In the genomic region with DNA sequence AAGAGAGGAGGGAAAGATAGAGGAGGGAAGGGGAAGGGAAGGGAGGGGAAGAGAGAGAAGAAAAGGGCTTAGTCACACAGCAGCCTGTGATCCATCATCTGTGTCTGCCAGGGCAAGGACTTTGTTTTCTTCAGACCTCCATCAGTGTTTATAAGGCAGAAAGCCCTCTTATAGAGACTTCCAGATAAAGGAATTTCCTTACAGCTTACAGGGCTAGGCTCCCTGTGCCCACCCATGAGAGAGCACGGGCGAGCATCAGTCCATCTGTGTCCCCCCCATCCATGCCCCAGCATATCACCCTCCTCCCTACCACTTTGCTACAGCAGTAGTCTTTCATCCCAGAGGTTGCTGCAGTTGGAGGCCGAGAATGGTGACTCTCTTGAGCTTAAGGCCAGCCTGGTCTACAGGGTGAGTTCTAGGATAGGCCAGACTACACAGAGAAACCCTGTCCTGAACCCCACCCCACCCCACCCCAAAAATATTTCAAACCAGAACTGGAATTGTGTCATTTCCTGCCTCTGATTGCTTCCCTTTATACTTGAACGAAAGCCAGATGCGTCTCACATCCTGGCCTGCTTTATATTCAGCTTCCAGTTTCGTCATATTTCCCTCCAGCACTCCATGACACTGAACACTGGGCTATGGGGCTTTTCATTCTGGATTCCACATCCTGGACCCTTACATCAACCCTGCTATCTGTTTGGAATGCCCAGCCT, we compare ENCODE assay signal across 9 mouse cellular contexts. TPM values are rescaled to one million over a fixed set of nuclear protein-coding genes. Genes with fewer than 3 reads are reported as not detected.
DNase-seq lines count a peak whose midpoint lies in the region; ATAC-seq and TF ChIP-seq lines count a peak whose summit lies in the region.
"Had no signal": no experiment of that assay in that cellular context is flagged by ENCODE, and none has a peak within 500 bp of the region (broad histone marks: within the 10 kb centered on the region; RNA-seq: fewer than 3 reads in every experiment).

No protein-coding gene starts in this region.

- WGBS in lung, adult 2 months = 32% methylated on average over 6 of the region's 6 CpGs
- WGBS in heart, embryonic 10.5 days = 34% methylated on average over 6 of the region's 6 CpGs
- WGBS in liver, embryonic 13.5 days (ENCODE audit: insufficient replicate concordance) = 39% methylated on average over 6 of the region's 6 CpGs
- WGBS in stomach, postnatal 0 days = 25% methylated on average over 6 of the region's 6 CpGs

- no peak for TF ChIP-seq CTCF in lung, adult 2 months (IDR thresholded peaks at IDR 0.05; ENCODE audit: insufficient read depth, low read length)
- no peak for TF ChIP-seq CTCF in stomach, postnatal 0 days (IDR thresholded peaks at IDR 0.05; ENCODE audit: low read depth)

- TF ChIP-seq POLR2A in lung, adult 2 months (IDR thresholded peaks at IDR 0.05; ENCODE audit: borderline replicate concordance, extremely low read depth, low read depth, low read length) = no peak

- no peaks in the 10 kb centered on the region for H3K27me3 ChIP-seq in heart, embryonic 10.5 days (ENCODE audit: insufficient read depth, poor library complexity, severe bottlenecking)
- no peaks in the 10 kb centered on the region for H3K27me3 ChIP-seq in liver, embryonic 13.5 days
- no peaks in the 10 kb centered on the region for H3K27me3 ChIP-seq in stomach, postnatal 0 days (ENCODE audit: control insufficient read depth, insufficient read depth, low read length)

- H3K4me1 ChIP-seq in lung, adult 2 months (ENCODE audit: control insufficient read depth, insufficient read depth, low read length) = peaks cover 13% of the 10 kb centered on the region
- peaks cover 11% of the 10 kb centered on the region for H3K4me1 ChIP-seq in heart, embryonic 10.5 days
- no peaks in the 10 kb centered on the region for H3K4me1 ChIP-seq in liver, embryonic 13.5 days (replicated peaks)
- H3K4me1 ChIP-seq in stomach, postnatal 0 days (replicated peaks; ENCODE audit: control insufficient read depth, insufficient read depth) = no peaks in the 10 kb centered on the region

- H3K4me2 ChIP-seq in liver, embryonic 13.5 days = no peak overlapping the region
- H3K4me2 ChIP-seq in stomach, postnatal 0 days (replicated peaks; ENCODE audit: low read depth) = no peak overlapping the region

- H3K36me3 ChIP-seq in heart, embryonic 10.5 days = no peaks in the 10 kb centered on the region
- H3K36me3 ChIP-seq in liver, embryonic 13.5 days = no peaks in the 10 kb centered on the region
- H3K36me3 ChIP-seq in stomach, postnatal 0 days (ENCODE audit: control insufficient read depth, insufficient read depth, low read length) = no peaks in the 10 kb centered on the region

- no peaks in the 10 kb centered on the region for H3K9me3 ChIP-seq in heart, embryonic 10.5 days
- H3K9me3 ChIP-seq in liver, embryonic 13.5 days (replicated peaks) = no peaks in the 10 kb centered on the region
- no peaks in the 10 kb centered on the region for H3K9me3 ChIP-seq in stomach, postnatal 0 days (ENCODE audit: control insufficient read depth, low read length)

- peak overlapping the region; percentile 32 for H3K4me3 ChIP-seq in lung, adult 2 months (replicated peaks; ENCODE audit: extremely low read depth, low read depth, low read length)
- no peak overlapping the region for H3K4me3 ChIP-seq in heart, embryonic 10.5 days
- H3K4me3 ChIP-seq in liver, embryonic 13.5 days (replicated peaks) = no peak overlapping the region
- H3K4me3 ChIP-seq in stomach, postnatal 0 days (ENCODE audit: low read depth, low read length) = no peak overlapping the region

- TF ChIP-seq EP300 in stomach, postnatal 0 days (optimal IDR thresholded peaks at IDR 0.05) = no peak

- H3K27ac ChIP-seq in heart, embryonic 10.5 days = peak overlapping the region; percentile 75
- no peak overlapping the region for H3K27ac ChIP-seq in liver, embryonic 13.5 days
- peak overlapping the region; percentile 81 for H3K27ac ChIP-seq in stomach, postnatal 0 days (replicated peaks)

- DNase-seq in lung, adult 2 months = no peak
- DNase-seq in lung, postnatal 14 days = no peak
- no peak for DNase-seq in heart, embryonic 10.5 days (ENCODE audit: low spot score)
- DNase-seq in liver, embryonic 13.5 days = no peak
- no peak for DNase-seq in stomach, postnatal 0 days (ENCODE audit: low spot score)
- no peak for DNase-seq in retina, postnatal 1 day
- DNase-seq in spleen, postnatal 10 days (ENCODE audit: low spot score in 2 of 2) = no peak

- 0 out of 2 replicates have a peak, but pooled peaks have one; percentile 7 for ATAC-seq in liver, embryonic 13.5 days (ENCODE audit: low read depth)
- peak; percentile 56; the same call in 1 of the 2 replicates for ATAC-seq in stomach, postnatal 0 days (ENCODE audit: low FRiP score, low TSS enrichment)
- no peak for ATAC-seq in megakaryocyte-erythroid progenitor cell, adult 5-6 weeks (replicated peaks; ENCODE audit: low FRiP score, low TSS enrichment, poor library complexity, severe bottlenecking)

- H3K9ac ChIP-seq in liver, embryonic 13.5 days = no peak overlapping the region
- no peak overlapping the region for H3K9ac ChIP-seq in stomach, postnatal 0 days (ENCODE audit: low read length)

RNA-seq across cellular contexts. Expression of gene Myadm, which starts 13.3 kb away (rescaled TPM):
- 429 and 524 TPM in 2 replicates for polyA plus RNA-seq in lung, adult 2 months (2012; rRNA removed)
- 127 and 180 TPM in 2 replicates for polyA plus RNA-seq in heart, embryonic 10.5 days (2016; fragmentation: Nextera tagmentation; extraction: Ambion mirVana)
- polyA plus RNA-seq in liver, embryonic 13.5 days (2015; fragmentation: Nextera tagmentation; extraction: Ambion mirVana) = 13.5 and 16.4 TPM in 2 replicates
- 94.0 and 97.7 TPM in 2 replicates for polyA plus RNA-seq in stomach, postnatal 0 days (2015; fragmentation: Nextera tagmentation; extraction: Ambion mirVana)
- 1.2 TPM in 1 of 2 replicates, not detected in the other for total RNA-seq in megakaryocyte-erythroid progenitor cell, adult 5-6 weeks (2014; fragmentation: Nextera tagmentation)
- total RNA-seq in megakaryocyte-erythroid progenitor cell, adult 5-6 weeks (2017) = 0.61 and 2.4 TPM in 2 replicates

RNA-seq across cellular contexts. Expression of gene Prkcg, which starts 13.4 kb away (rescaled TPM):
- 5.6 and 5.9 TPM in 2 replicates for polyA plus RNA-seq in lung, adult 2 months (2012; rRNA removed)
- 0.16 and 0.35 TPM in 2 replicates for polyA plus RNA-seq in heart, embryonic 10.5 days (2016; fragmentation: Nextera tagmentation; extraction: Ambion mirVana)
- 0.03 and 0.52 TPM in 2 replicates for polyA plus RNA-seq in liver, embryonic 13.5 days (2015; fragmentation: Nextera tagmentation; extraction: Ambion mirVana)
- 0.13 and 0.24 TPM in 2 replicates for polyA plus RNA-seq in stomach, postnatal 0 days (2015; fragmentation: Nextera tagmentation; extraction: Ambion mirVana)
- not detected in 2 replicates for total RNA-seq in megakaryocyte-erythroid progenitor cell, adult 5-6 weeks (2014; fragmentation: Nextera tagmentation)
- total RNA-seq in megakaryocyte-erythroid progenitor cell, adult 5-6 weeks (2017) = not detected in 2 replicates

RNA-seq across cellular contexts. Expression of gene Nlrp12, which starts 26.1 kb away (rescaled TPM):
- polyA plus RNA-seq in lung, adult 2 months (2012; rRNA removed) = 0.25 and 0.50 TPM in 2 replicates
- polyA plus RNA-seq in heart, embryonic 10.5 days (2016; fragmentation: Nextera tagmentation; extraction: Ambion mirVana) = 0.06 TPM in 1 of 2 replicates, not detected in the other
- 0.08 and 0.13 TPM in 2 replicates for polyA plus RNA-seq in liver, embryonic 13.5 days (2015; fragmentation: Nextera tagmentation; extraction: Ambion mirVana)
- polyA plus RNA-seq in stomach, postnatal 0 days (2015; fragmentation: Nextera tagmentation; extraction: Ambion mirVana) = 0.01 TPM in 1 of 2 replicates, not detected in the other
- not detected in 2 replicates for total RNA-seq in megakaryocyte-erythroid progenitor cell, adult 5-6 weeks (2014; fragmentation: Nextera tagmentation)
- total RNA-seq in megakaryocyte-erythroid progenitor cell, adult 5-6 weeks (2017) = not detected in 2 replicates
- polyA plus RNA-seq: large intestine, adult 2 months had no signal

RNA-seq across cellular contexts. Expression of gene Cacng7, which starts 57.1 kb away (rescaled TPM):
- polyA plus RNA-seq in lung, adult 2 months (2012; rRNA removed) = 3.3 and 7.4 TPM in 2 replicates
- 0.22 and 1.3 TPM in 2 replicates for polyA plus RNA-seq in heart, embryonic 10.5 days (2016; fragmentation: Nextera tagmentation; extraction: Ambion mirVana)
- not detected in 2 replicates for polyA plus RNA-seq in liver, embryonic 13.5 days (2015; fragmentation: Nextera tagmentation; extraction: Ambion mirVana)
- polyA plus RNA-seq in stomach, postnatal 0 days (2015; fragmentation: Nextera tagmentation; extraction: Ambion mirVana) = 0.69 and 0.79 TPM in 2 replicates
- total RNA-seq in megakaryocyte-erythroid progenitor cell, adult 5-6 weeks (2014; fragmentation: Nextera tagmentation) = not detected in 2 replicates
- not detected in 2 replicates for total RNA-seq in megakaryocyte-erythroid progenitor cell, adult 5-6 weeks (2017)
